24 mouse cellular contexts compared by ENCODE assay signal in the genomic region with DNA sequence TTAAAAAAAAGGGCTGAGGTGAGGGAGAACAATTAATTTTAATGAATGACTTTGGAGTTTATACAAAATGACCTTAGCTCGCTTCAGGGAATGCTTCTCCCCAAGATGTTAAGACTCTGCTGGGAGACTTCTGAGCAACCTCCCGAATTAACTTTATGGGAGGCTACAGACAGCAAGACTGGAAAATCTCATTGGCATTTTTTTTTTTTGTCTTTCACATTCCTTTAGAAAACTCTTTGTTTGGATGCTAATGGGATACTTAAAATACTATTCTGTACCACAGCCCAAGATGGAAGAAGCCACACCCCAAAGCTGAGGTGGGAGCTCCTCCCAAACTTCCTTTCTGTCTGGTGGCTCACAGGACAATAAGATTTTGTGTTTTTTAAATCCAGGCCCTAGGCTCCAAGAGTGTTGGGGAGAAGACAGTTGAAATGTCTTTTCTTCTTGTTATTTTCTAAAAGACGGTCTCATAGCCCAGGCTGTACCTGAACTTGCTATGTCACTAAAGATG. TPM values are rescaled to one million over a fixed set of nuclear protein-coding genes. Genes with fewer than 3 reads are reported as not detected.
"Had no signal": no experiment of that assay in that cellular context is flagged by ENCODE, and none has a peak within 500 bp of the region (broad histone marks: within the 10 kb centered on the region; RNA-seq: fewer than 3 reads in every experiment).

No protein-coding gene starts in this region.

- H3K9me3 ChIP-seq: midbrain, embryonic 10.5 days; midbrain, embryonic 12.5 days; neural tube, embryonic 12.5 days; stomach, embryonic 15.5 days had no signal

- H3K4me3 ChIP-seq: midbrain, embryonic 10.5 days; midbrain, embryonic 12.5 days; neural tube, embryonic 12.5 days; stomach, embryonic 15.5 days had no signal

- H3K36me3 ChIP-seq: midbrain, embryonic 10.5 days; midbrain, embryonic 12.5 days; neural tube, embryonic 12.5 days; stomach, embryonic 15.5 days had no signal

- H3K4me2 ChIP-seq: lung, embryonic 14.5 days; midbrain, embryonic 12.5 days; neural tube, embryonic 12.5 days; stomach, embryonic 15.5 days had no signal

- DNase-seq: liver, postnatal 0 days; lung, embryonic 14.5 days; lung, postnatal 10 days; lung, postnatal 4 days; midbrain, embryonic 14.5 days; right cerebral cortex, postnatal 14 days; thymus, adult 2 months; thymus, postnatal 25 days; thymus, postnatal 4 days had no signal

- H3K27ac ChIP-seq: midbrain, embryonic 10.5 days; midbrain, embryonic 12.5 days; neural tube, embryonic 12.5 days; stomach, embryonic 15.5 days; stomach, postnatal 0 days had no signal

- ATAC-seq: liver, postnatal 0 days; midbrain, embryonic 16.5 days had no signal

- H3K9ac ChIP-seq: liver, postnatal 0 days; lung, embryonic 14.5 days; midbrain, embryonic 12.5 days; neural tube, embryonic 12.5 days; stomach, embryonic 15.5 days had no signal

RNA-seq across cellular contexts. Expression of a gene that starts 17.0 kb away (rescaled TPM):
- total RNA-seq: megakaryocyte, adult 5-6 weeks; megakaryocyte-erythroid progenitor cell, adult 5-6 weeks; monocyte, adult 5-6 weeks had no signal
- polyA plus RNA-seq: liver, postnatal 0 days; lung, embryonic 14.5 days; lung, embryonic 16.5 days; midbrain, embryonic 10.5 days; midbrain, embryonic 12.5 days; midbrain, embryonic 14.5 days; midbrain, embryonic 16.5 days; neural tube, embryonic 14.5 days; spleen, adult 2 months; stomach, embryonic 15.5 days; stomach, postnatal 0 days; testis, adult 2 months; urinary bladder, adult 2 months had no signal

RNA-seq across cellular contexts. Expression of a gene that starts 26.3 kb away (rescaled TPM):
- total RNA-seq: monocyte, adult 5-6 weeks had no signal
- polyA plus RNA-seq: liver, postnatal 0 days; lung, embryonic 14.5 days; lung, embryonic 16.5 days; stomach, embryonic 15.5 days; testis, adult 2 months; urinary bladder, adult 2 months had no signal

RNA-seq across cellular contexts. Expression of a gene that starts 32.1 kb away (rescaled TPM):
- total RNA-seq: megakaryocyte, adult 5-6 weeks; monocyte, adult 5-6 weeks; neutrophil, adult 5-6 weeks had no signal
- polyA plus RNA-seq: liver, postnatal 0 days; lung, embryonic 14.5 days; lung, embryonic 16.5 days; spleen, adult 2 months; stomach, postnatal 0 days; testis, adult 2 months; urinary bladder, adult 2 months had no signal
